Mouse (Mus musculus) urinary bladder, postnatal 14 days (tissue): ENCODE data around the gene Tjp1.

Experiments used
- DNase-seq: peaks from one replicate; pipeline ENCODE4 v3.0.0; 2021; ENCODE audit warnings: low spot score

Gene Tjp1

DNA sequence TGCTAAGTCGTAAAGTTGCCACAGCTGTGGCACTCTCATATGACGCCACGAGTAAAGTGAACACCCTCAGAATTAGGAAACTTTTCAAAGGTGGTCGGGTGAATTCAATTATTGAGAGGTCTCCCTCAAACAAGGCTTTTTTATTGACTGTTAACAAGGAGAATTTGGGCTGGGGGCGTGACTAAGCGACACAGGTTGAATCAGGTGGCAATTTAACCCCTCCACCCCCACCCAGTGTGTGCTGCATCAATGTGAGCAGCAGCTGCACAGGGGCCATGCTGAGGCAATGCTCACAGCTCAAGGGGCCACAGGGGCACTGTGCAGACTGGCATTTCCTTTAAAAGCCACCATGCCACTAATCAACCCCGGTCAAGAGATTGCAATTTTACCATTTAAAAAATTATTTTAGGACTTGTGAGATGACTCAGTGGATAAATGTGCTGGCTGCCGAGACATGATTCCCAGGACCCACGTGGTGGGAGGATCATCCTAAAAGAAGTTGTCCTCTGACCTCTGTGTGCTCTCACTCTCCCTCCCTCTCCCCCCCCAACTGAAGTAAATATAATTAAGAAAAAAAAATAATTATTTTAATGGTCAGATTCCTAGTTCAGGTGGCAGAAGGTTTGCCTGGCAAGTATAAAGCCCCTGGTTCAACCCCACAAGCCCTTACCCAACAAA is 96.4 kb downstream of the Tjp1 start:
- no peak for DNase-seq

DNA sequence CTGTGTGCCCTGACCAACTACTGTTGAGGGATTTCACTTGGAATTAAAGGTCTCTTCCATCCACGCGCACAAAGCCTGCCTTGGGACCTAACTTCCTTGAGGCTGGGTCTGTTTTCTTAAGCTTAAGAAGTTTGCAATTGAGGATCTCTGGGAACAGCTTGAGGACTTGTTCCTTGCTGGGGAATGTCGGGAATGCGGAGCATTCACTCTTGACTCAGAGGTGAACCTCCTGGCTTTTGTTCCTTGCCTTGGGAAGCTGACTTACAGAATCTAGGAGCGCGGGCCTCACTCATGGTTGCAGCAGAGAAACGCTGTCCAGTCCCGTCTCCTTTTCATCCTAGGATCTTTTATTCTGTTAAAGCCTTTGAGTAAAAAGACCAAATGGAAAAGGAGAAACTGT is 97.2 kb downstream of the Tjp1 start:
- DNase-seq: no peak

DNA sequence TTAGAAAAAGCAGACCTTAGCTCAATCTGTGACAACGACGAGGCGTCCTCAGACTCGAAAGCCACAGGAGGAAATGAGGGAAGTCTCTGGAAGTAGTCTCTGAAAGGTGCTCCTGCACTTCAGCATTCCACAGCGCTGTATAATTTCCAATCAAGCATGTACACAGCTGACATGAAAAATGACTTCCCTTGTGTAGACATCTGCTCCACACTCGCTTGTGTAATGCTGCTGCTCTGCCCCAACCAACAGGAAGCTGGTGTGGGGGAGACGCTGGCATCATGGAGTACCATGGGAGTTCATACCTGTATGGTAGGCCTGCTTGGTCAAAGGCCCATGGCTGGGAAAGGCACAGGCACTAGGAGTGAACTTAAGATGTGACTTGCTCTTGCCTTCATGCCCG is 103.1 kb downstream of the Tjp1 start:
- peak; percentile 41 for DNase-seq

DNA sequence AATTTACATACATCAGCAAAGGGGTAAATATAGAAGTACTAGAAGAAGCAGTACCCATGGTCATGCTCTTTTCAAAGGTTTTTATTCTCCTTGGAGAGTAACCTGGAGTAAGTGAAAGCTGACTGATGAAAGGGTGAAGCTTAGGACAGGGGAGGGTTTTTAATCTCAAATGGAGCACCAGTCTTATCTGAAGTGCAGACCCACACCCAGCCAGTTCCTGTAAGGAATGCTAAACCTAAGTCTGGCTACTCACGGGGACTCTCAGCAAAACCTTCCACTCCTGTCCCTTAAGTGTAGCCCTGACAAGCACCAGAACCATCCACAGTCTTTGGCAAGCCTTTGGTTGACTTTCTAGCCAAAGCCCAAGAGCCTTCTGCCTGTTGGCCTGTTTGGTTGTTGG is 105.1 kb downstream of the Tjp1 start:
- DNase-seq: no peak

DNA sequence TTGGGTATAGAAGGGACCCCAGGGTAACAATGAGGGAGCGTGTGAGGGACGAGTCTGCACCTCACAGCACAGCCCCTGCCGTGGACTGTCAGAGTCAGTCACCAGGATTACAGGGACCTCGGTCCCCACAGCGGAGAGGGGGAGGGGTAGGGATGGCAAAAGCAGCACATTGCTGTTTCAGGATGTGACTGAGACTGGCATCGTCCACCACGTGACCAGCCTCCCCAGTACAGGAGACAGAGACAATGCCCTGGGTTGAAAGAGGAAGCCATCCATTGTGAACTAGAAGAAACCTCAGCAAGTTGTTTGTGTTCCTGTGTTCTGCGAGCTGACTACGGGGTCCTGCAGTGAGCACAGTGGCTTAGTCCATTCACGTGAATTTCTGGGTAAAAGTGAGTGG is 106.1 kb downstream of the Tjp1 start:
- no peak for DNase-seq

DNA sequence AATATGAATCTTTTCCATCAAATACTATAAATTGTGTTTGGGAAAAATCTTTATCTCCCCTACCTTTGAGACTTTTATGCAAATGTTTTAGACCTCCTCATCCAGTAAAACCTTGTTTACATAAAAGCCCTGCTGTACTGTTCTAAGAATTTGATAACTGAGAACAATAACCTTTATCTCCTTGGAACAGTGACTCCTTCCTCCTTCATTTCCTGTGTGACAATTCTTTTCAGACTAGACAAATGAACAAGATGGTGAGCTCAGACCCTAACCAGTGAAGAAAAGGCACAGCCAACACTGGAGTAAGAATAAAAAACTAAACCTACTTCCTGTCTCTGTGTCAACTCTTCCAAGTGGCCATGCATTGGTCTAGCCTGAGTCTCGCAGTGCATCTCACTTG is 107.7 kb downstream of the Tjp1 start:
- no peak for DNase-seq

DNA sequence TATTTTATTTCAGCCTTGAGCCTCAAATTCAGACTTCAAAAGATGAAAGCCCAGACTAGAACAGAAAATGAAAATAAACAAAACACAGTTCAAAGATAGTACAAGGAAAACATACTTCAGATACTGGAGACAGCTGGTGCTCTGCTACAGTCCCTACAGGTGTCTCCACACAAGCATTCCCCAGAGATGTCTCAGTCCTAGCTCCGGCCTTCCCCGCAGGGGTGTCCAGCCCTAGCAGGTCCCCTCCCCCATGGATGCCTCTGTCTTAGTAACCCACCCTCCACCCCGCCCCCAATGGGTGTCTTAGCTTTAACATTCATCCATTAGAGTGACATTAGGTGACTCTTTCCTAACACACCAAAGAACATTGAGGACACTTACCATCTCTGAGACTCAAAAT is 108.6 kb downstream of the Tjp1 start:
- no peak for DNase-seq

DNA sequence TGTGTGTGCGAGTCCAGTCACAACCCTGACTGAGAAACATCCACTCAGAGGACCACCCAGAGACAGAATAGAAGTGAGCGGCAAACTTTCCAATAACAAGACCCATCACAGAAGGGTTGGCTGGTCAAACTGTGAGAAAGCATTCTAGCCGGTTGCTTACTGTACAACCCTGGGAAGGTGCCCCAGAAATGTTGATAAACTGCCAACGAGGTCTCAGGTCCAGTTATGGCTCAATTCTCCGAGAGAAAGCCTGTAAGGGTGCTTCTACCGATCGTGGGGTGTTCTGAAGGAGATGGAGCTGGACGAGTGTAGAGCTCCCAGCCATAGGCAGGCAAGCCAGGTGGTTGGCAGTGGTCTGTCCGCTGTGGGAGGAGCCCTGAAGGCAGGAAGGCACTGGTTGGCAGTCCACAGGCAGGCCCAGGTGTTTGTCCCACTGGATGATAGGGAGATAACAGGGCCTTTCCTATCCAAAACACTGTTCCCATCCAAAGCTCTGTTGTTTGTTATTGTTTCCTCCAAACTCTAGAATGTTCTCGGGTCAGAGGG is 109.1 kb downstream of the Tjp1 start:
- no peak for DNase-seq

DNA sequence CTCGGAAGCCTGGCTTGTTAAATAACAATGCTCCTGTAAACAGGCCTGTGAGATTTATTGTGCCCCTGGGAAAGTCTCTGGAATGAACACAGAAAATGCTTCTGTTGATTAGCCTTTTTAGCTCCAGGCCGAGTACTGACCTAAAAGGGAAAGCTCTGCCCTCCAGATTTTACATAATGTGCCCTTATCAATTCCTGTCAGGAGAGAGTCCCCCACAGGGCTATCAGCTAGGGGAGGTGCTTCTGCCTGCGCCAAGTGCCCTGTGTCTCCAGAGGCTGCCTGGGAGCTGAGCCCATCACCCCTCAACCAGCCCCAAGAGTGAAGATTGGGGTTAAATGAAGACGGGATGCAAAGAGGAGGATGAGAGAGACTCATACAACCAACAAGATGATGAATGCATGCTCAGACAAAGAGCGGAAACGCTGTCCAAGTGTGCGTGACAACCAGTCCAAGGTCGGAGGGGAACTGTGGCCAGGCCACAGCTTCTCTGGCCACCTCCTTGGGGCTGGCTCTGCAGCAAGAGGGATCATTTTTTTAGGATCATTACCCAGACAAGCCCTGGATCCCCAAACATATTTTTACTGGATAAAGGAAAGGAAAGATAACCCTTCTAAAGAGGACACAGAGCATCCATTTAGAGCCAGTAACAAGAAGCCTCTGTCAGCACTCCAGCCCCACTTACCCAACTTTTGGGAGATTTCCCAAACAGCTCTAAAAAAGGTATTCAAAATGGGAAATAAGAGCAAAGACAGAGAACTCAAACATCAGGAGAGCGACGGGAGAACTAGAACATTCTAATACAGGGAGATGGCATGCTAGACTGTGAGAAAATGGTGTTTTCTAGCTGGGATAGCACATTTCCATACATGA is 110.1 kb downstream of the Tjp1 start:
- peak; percentile 33 for DNase-seq

DNA sequence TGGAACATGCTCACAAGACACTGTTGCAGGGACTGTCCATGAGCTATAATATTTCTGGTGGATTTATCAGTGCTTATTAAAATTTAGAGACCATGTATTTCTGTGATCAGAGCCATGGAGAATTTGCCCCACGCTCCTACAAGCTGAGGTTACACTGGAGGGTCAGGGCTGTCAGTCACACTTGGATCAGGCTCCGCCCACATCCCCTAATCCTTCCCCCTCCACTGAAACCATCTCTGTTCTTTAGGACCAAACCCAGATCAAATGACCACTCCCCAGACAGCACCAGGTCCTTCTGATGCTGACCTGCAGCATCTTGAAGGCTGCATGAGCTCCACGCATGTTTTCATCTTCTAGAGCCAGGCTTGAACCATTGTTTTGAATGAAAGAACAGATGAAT is 111.1 kb downstream of the Tjp1 start:
- DNase-seq: no peak

DNA sequence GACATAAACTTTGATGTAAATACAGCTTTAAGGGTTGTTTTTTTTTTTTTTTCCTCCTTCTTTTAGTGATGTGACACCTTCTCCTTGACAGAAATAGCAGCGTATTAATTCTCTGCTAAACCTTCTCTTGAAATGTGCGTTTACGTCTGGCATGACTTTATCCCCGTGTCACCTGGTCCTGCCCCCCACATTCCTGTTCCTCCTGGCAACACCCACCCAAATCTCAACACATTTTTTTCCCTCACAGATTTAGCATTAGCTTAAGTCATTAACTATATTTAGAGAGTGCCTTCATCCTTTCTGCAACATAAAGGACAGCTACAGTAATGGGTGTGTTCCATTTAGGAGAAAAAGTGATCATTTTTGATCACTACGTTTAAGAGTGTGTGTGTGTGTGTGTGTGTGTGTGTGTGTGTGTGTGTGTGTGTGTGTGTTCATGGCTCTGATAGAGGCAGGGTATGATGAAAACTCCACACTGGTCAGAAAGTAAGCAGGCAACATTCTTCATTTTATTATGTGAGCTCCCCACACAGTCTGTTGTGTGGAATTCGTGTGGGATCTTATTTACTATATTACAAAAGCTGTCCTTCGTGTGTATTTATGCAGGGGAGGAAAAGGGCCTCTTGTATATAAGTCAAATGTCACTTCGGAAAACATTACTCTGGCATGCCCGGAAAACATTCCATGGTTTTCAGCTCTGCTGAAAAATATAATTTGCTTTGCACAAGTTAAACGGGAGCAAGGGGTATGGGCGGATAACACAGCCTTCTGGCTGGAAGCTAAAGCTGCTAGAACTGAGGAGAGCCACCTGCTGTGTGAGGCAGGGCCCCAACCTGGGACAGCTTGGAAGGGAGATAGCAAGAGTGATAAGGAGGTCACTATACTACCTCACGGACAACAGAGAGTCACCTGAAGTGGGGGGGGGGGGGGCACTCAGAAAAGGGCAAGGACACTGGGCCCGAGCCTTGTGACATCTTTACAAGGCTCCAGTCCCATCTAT is 113.3 kb downstream of the Tjp1 start:
- DNase-seq: no peak

DNA sequence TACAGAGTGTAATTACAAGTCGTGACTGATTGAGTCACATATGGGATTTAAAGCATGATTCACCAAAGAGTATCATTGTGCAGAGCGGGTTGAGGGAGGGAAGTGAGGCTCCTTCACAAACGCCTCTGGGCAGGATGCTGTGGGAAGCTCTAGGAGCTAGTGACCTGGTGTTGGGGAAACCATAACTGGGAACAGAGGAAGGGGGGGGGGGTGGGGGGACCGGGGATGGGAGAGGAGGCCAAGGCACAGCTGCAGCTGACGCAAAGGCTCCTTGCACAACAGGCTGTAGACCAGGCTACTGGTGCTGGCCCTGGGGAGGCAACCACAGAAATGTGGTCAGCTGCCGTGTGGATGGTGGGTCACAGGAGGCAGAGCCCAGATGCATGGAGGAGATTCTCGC is 116.9 kb downstream of the Tjp1 start:
- no peak for DNase-seq

DNA sequence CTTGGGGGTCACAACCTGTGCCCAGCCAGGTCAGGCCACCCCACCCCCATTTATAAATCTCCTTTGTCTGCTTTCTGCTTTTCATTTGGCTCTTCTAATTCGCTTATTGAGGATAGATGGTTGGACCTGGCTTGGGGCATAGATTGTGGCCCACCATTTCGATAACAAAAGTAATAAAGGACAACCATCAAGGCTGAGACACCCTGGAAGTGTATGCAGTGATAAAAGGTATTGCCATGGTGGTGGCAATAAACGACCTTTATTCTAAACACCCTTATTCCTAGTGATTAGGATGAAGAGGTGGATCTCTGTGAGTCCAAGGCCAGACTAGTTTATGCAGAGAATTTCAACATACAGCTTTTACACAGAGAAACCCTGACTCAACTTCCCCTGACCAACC is 121.2 kb downstream of the Tjp1 start:
- DNase-seq: no peak

DNA sequence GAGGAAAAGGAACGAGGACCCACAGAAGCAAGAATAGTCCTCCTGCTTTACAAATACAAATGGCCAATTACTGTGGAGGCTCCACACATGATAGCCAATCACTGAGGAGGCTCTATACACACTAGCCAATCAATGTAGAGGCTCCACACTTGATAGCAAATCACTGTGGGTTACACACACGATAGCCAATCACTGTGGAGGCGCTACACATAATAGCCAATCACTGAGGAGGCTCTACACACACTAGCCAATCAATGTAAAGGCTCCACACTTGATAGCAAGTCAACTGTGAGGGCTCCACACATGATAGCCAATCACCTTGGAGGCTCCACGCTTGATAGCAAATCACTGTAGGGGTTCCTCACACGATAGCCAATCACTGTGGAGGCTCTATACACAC is 125.1 kb downstream of the Tjp1 start:
- no peak for DNase-seq

DNA sequence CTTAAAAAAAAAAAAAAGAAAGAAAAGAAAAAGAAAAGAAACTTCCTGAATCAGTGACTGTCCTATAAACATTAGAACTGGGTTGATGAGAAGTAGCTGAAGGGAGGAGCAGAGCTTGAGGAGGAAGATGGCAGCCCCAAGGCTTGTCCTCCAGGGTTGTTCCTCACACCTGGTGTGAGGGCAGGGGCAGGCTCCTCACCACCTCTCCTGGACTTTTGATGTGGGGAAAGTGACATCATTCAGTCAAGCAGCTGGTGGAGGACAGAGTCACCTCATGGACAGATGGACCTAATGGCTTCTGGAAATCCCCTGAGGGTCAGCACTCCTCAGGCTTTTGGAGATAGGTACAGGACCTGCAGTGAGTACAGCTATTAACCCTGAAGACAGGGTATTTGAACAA is 126.0 kb downstream of the Tjp1 start:
- DNase-seq: no peak

DNA sequence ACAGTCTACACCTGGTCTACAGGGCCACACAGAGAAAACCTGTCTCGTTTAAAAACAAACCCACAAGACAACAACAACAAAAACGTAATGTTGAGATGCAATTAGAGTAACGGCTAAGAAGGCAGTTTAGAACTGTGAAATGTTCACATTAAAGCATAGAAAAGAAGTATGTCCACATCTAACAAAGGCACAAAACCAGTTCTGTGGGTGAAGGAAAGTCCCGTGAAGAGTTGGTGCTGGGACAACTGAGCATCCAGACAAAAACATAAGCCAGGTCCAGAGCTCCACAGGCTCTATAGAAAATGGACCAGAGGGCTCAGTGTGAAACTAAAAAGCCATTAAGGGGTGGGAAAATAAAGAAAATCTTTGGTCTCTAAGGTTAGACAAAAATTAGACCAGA is 131.7 kb downstream of the Tjp1 start:
- no peak for DNase-seq

DNA sequence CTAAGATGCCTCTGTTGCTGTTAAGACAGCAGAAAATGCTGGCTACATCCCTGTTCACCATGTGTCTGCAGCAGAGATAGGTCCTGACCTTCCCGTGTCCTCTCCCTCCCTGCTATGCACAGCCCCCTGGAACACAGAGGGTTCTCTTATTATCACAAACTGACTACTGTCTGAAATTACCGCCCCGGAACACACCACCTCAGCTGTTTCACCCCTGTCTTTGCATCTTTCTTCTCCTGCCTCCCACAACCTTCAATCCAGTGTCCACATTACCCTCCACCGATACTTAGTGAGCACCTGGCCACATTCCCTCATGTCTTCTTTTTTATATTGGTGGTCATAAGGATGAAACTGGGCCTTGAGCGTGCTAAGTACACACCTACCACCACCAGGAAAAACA is 132.4 kb downstream of the Tjp1 start:
- DNase-seq: no peak

DNA sequence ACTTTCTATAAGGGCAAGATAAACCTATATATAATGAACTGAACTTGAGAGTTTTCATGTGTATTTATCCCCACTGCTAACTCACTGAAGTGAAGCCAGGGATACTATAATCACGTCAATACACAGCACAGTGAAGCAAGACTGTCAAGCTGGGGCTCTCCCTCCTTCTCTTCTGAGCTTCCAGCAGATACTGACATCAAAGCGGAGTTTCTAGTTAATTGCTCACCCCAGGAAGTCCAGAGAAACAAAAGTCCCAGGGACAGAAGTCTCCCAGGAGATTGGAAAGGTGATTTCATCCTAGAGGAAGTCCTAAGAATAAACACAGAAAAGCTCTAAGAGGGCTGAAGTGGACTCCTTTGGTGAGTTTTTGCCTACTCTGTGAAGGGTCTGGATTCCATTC is 132.9 kb downstream of the Tjp1 start:
- DNase-seq: no peak

DNA sequence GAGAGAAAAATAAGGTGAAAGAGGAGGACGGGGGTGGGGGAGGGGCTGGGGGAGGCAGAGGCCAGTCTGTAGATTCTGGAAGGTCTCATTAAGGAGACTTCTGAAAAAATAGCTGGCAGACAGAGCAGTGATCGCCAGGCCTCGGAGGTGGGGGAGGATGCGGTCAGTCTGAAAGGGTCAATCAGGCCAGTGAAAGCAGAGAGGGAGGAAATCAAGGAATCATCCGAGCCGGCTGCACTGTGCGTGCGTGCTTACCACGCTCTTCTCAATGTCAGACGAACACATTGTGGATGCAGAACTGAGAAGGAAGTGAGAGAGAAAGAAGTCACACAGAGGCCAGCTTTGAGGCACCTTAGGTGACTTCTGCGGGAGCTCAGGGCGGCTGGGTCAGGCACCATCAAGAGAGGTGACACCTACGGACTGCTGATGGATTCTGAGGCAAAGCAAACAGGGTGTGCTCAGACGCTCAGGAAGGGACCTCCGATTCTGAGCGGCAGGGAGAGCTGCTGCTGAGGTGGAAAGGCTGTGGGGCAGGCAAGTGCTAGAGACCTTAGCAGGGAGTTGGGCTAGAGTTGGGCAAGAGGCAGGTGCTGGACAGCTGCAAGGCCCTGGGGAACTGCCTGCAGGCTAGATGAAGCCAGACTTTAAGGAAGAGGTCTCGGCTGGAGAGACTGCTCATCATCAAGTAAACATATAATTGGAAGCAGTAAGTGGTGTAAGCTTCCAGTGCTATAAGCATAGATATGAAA is 133.7 kb downstream of the Tjp1 start:
- no peak for DNase-seq

DNA sequence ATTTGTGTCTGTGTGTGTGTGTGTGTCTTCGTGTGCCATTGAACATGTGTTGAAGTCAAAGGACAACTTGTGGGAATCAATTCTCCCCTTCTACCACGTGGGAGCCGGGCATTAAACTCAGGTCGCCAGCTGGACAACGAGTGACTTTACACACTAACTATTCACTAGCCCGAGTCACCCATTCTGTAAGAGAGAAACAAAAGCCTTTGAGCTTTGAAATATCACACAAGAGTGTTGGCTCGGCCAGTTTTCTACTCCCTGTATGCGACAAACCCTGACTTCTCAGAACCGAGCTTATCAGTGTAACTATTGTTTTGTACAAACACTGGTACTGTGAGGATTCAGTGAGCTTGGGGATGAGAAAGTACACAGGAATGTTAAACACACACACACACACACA is 134.6 kb downstream of the Tjp1 start:
- no peak for DNase-seq

DNA sequence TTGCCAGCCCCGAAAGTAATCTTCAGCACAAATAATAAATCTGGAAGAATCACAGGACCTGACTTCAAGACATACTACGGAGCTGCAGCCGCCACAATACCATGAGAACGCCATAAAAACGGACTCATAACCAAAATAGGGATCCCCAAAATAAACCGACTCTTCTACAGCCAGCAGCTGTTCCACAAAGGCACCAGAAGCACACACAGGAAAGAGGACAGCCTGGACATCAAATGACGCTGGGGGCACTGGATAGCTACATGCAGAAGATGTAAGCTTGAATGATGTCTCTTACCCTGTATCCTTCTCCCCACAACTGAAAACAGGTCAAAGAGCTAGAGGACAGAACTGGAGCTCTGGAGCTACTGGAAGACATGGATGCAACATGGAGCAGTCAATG is 138.0 kb downstream of the Tjp1 start:
- no peak for DNase-seq
